Mouse (Mus musculus) G1E (cell line): Measurements from ENCODE around the gene Arpc3.
A peak's percentile ranks its signal among the peaks of the same experiment; 100 is the strongest.

Experiments used
- CTCF ChIP-seq: IDR thresholded peaks from 2 replicates; pipeline ENCODE4 v1.5.1; 2012; ENCODE audit warnings: low read depth, low read length, inconsistent platforms, mixed read lengths
- GATA2 ChIP-seq: IDR thresholded peaks from 2 replicates; pipeline ENCODE4 v1.6.1; 2012; ENCODE audit warnings: low read depth, low read length, inconsistent platforms, borderline replicate concordance
- POLR2AphosphoS5 ChIP-seq: IDR thresholded peaks from 2 replicates; pipeline ENCODE4 v1.6.1; 2012; ENCODE audit warnings: low read depth, low read length, inconsistent platforms; ENCODE audit not compliant: insufficient replicate concordance

DNA sequence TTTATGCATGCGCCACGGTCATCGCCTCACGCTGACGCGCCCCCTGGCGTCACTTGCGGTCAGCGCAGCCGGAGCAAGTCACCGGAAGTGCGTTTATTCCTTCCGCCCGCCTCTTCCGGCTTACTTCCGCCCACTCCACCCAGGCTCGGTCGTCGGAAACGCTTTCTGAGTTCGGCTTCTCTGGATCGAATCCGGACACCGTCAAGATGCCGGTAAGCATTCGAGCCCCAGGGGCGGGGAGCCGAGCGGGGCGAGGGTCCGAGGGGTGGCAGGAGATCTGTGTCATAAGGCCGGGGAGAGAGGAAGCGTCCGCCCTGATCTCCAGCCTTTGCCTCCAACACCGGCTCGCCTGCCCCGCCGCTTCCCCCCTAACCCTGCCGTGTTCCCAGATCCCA is at the start of gene Arpc3:
- no peak for TF ChIP-seq POLR2AphosphoS5
- TF ChIP-seq CTCF, result peak; percentile 73
- TF ChIP-seq GATA2, result no peak
